Mouse (Mus musculus) stomach, postnatal 0 days (tissue): ENCODE measurements around the gene Frem1. TPM values are rescaled to one million over a fixed set of nuclear protein-coding genes. Genes with fewer than 3 reads are reported as not detected.
A peak's percentile ranks its signal among the peaks of the same experiment; 100 is the strongest.

Experiments used
- ATAC-seq: fragments of 200-750 bp; cut with Nextera tagmentation; 2 replicates; pipeline ENCODE4 v1.8.0; 2017; ENCODE audit not compliant: low FRiP score, low TSS enrichment
- DNase-seq: peaks from one replicate; pipeline ENCODE4 v3.0.0-alpha.2; 2016; ENCODE audit warnings: low spot score
- H3K27ac ChIP-seq: fragments of 300-500 bp; sonication (generic); replicated peaks from 2 replicates; pipeline ENCODE4 v1.5.1; 2014; ENCODE audit warnings: mild to moderate bottlenecking, control low read depth
- H3K27me3 ChIP-seq: fragments of 300-500 bp; sonication (generic); 2 replicates; pipeline ENCODE4 v1.6.1; 2014; ENCODE audit warnings: low read length; ENCODE audit not compliant: control insufficient read depth, insufficient read depth
- H3K36me3 ChIP-seq: fragments of 300-500 bp; sonication (generic); 2 replicates; pipeline ENCODE4 v1.6.1; 2014; ENCODE audit warnings: low read length, mixed read lengths; ENCODE audit not compliant: control insufficient read depth, insufficient read depth
- H3K4me1 ChIP-seq: fragments of 300-500 bp; sonication (generic); replicated peaks from 2 replicates; pipeline ENCODE4 v1.6.1; 2014; ENCODE audit warnings: antibody characterized with exemption; ENCODE audit not compliant: control insufficient read depth, insufficient read depth
- H3K4me2 ChIP-seq: fragments of 300-500 bp; sonication (generic); replicated peaks from 2 replicates; pipeline ENCODE4 v1.6.1; 2014; ENCODE audit warnings: low read depth, mild to moderate bottlenecking, control low read depth, moderate library complexity
- H3K4me3 ChIP-seq: fragments of 300-500 bp; sonication (generic); 2 replicates; pipeline ENCODE4 v1.5.1; 2014; ENCODE audit warnings: low read depth, low read length, control low read depth
- H3K9ac ChIP-seq: fragments of 300-500 bp; sonication (generic); 2 replicates; pipeline ENCODE4 v1.6.1; 2014; ENCODE audit warnings: mild to moderate bottlenecking, low read length, control low read depth, mixed read lengths
- H3K9me3 ChIP-seq: fragments of 300-500 bp; sonication (generic); 2 replicates; pipeline ENCODE4 v1.6.1; 2016; ENCODE audit warnings: low read length; ENCODE audit not compliant: control insufficient read depth
- CTCF ChIP-seq: IDR thresholded peaks from 2 replicates; pipeline ENCODE4 v1.5.1; 2016; ENCODE audit warnings: antibody characterized with exemption, low read depth, mild to moderate bottlenecking, moderate library complexity
- EP300 ChIP-seq: optimal IDR thresholded peaks from 2 replicates; pipeline ENCODE3; 2016; ENCODE audit warnings: antibody characterized with exemption
- WGBS: fragments of 180-500 bp; shearing (Covaris S2); extraction: QIAGEN DNeasy Blood & Tissue Kit; methylation state at CpG from one replicate; pipeline ENCODE4 v1.1.7; 2014; 5-methylcytosine and 5-hydroxymethylcytosine counted together
- polyA plus RNA-seq: library from polyadenylated mRNA; unstranded; fragments of >200 nt; fragmentation: Nextera tagmentation; extraction: Ambion mirVana; gene quantifications from 2 replicates; pipeline ENCODE4 v1.2.1, GENCODE M21; 2015

Gene Frem1
- polyA plus RNA-seq, 1 experiment from 2014 or later: 2.9 TPM

DNA sequence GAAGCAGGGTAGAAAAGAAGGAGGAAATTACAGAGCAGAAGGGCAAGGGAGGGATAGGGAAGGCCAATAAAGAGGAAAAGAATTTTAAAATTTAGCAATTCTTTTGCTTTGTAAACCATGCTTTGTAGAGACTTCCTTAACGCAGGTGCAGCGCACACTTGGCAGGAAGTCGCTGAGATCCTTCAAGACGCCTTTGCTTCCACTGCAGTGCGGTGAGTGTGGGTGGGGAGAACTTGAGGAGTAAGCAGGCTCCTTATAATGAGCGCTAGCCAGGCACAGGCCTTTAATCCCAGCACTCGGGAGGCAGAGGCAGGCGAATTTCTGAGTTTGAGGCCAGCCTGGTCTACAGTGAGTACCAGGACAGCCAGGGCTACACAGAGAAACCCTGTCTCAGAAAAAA, 1.1 kb upstream of the Frem1 start:
- no peaks in the 10 kb centered on the region for H3K9me3 ChIP-seq
- ATAC-seq (no peak), DNase-seq (no peak)
- H3K36me3 ChIP-seq: no peaks in the 10 kb centered on the region
- 83% methylated on average over 8 of the region's 8 CpGs for WGBS
- no peak overlapping the region for H3K27ac ChIP-seq
- H3K4me2 ChIP-seq: no peak overlapping the region
- no peak for TF ChIP-seq EP300
- no peak for TF ChIP-seq CTCF
- H3K4me1 ChIP-seq: no peaks in the 10 kb centered on the region; the same call in 1 of the 2 replicates
- H3K4me3 ChIP-seq: no peak overlapping the region
- no peaks in the 10 kb centered on the region for H3K27me3 ChIP-seq
- no peak overlapping the region for H3K9ac ChIP-seq

DNA sequence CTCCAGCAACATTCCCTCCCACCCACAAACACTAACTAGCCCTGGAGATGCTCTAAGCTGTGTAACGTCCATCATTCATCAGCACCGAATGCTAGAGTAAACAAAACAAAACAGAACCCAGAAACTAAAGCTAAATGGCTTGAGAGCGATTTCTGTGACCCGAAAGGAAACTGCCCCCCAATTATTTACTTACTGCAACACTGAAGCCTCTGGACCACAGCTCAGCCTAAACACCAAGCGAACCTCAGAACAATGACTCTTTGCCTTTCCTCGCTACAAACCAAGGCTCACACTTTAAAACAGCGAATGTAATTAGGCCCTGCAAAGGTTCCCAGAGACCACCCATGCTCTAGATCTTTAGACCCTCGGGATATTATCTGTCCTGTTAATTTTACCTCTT, 963 bp downstream of the Frem1 start:
- ATAC-seq (no peak), DNase-seq (no peak)
- TF ChIP-seq CTCF (no peak), EP300 (no peak)
- Histone ChIP-seq H3K4me3 (peak overlapping the region; percentile 53), H3K9ac (peak overlapping the region; percentile 59), H3K4me1 (no peaks in the 10 kb centered on the region; the same call in 1 of the 2 replicates), H3K4me2 (peak overlapping the region; percentile 54), H3K27me3 (no peaks in the 10 kb centered on the region), H3K27ac (peak overlapping the region; percentile 84), H3K9me3 (no peaks in the 10 kb centered on the region), H3K36me3 (no peaks in the 10 kb centered on the region)
- WGBS: 14% methylated on average over 8 of the region's 8 CpGs

DNA sequence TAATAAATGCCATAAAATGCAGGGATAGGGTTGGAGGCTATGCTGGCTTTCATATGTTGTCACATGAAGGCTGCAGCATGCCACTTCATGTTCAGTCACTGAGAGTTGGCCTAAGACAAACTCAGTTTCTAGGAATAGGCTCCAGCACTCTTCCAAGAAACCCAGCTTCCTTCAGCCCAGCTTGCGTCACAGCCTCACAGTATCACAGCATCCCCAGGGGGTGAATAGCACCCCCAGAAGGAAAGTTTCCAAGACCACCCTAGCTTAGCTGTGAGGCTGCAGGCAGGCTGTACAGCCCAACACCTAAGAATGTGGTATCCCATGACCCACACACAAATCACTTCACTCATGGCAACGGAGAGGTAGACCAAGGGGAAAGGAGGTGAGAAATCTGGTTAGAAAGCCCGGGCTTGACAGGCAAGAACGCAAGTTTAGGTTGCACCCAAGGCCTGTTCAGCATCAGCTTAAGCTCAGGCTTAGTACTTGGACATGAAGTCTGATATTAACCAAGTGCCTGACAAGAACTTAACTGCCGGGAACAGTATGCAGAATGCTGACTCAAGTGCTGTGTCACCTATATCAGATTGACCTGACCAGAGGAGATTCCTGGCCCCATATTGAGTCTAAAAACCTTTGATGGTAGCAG, 1.9 kb downstream of the Frem1 start:
- Histone ChIP-seq H3K4me3 (peak overlapping the region; percentile 53), H3K27me3 (no peaks in the 10 kb centered on the region), H3K4me2 (peak overlapping the region; percentile 54), H3K4me1 (no peaks in the 10 kb centered on the region; the same call in 1 of the 2 replicates), H3K9ac (peak overlapping the region; percentile 59; the same call in 1 of the 2 replicates), H3K27ac (peak overlapping the region; percentile 84), H3K9me3 (no peaks in the 10 kb centered on the region), H3K36me3 (no peaks in the 10 kb centered on the region)
- WGBS: 35% methylated on average over 5 of the region's 5 CpGs
- no peak for DNase-seq
- TF ChIP-seq CTCF (no peak), EP300 (no peak)
- ATAC-seq: peak; percentile 56; the same call in 1 of the 2 replicates

DNA sequence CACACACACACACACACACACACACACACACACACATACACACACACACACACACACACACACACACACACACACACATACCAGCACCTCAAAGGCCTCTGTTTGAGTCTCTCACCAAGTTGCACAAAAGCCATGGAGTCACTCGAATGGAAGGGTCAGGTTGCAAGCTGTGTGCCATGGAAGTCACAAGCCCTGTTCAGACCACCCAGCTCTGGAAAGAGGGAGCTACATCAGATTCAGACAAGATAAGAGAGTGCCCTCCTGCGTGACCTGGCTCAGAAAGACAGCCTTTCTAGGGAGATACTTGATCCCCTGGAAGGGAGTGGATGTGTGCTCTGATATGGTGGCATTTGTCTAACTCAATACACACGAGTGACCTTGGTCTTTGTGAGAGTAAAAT, 2.9 kb downstream of the Frem1 start:
- DNase-seq: no peak
- no peaks in the 10 kb centered on the region; the same call in 1 of the 2 replicates for H3K4me1 ChIP-seq
- WGBS: 46% methylated on average over 3 of the region's 3 CpGs
- H3K9me3 ChIP-seq: no peaks in the 10 kb centered on the region
- H3K27ac ChIP-seq: no peak overlapping the region
- no peaks in the 10 kb centered on the region for H3K36me3 ChIP-seq
- H3K27me3 ChIP-seq: no peaks in the 10 kb centered on the region
- H3K4me3 ChIP-seq: peak overlapping the region; percentile 53
- H3K4me2 ChIP-seq: peak overlapping the region; percentile 41; the same call in 1 of the 2 replicates
- H3K9ac ChIP-seq: no peak overlapping the region
- TF ChIP-seq CTCF (no peak), EP300 (no peak)
- no peak for ATAC-seq

DNA sequence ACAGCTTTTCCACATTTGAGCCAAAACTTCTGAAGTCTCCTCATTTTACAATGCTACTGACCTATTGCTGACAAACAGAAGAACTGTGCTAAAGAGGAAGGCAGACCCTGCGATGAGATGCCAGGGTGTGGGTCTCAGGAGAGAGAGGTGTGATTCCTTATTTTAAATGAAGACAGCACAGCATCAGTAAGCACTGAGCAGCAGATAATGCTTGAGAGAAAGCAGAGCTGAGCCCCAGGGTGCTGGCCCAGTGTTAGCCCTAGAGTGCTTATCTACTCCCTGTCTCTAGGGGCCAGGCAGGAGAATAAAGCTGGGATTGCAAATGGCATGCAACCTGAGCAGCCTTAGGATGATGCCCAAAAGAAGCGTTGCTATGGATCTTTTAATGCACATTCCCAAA, 3.6 kb downstream of the Frem1 start:
- no peak for ATAC-seq
- H3K9me3 ChIP-seq: no peaks in the 10 kb centered on the region
- H3K4me3 ChIP-seq: no peak overlapping the region
- H3K4me1 ChIP-seq: no peaks in the 10 kb centered on the region; the same call in 1 of the 2 replicates
- H3K9ac ChIP-seq: 0 out of 2 replicates have a peak overlapping the region, but pooled peaks have one; percentile 13
- H3K4me2 ChIP-seq: peak overlapping the region; percentile 12; the same call in 1 of the 2 replicates
- 19% methylated on average over 2 of the region's 2 CpGs for WGBS
- no peaks in the 10 kb centered on the region for H3K27me3 ChIP-seq
- no peak for DNase-seq
- no peak overlapping the region for H3K27ac ChIP-seq
- H3K36me3 ChIP-seq: no peaks in the 10 kb centered on the region
- TF ChIP-seq CTCF (no peak), EP300 (no peak)

DNA sequence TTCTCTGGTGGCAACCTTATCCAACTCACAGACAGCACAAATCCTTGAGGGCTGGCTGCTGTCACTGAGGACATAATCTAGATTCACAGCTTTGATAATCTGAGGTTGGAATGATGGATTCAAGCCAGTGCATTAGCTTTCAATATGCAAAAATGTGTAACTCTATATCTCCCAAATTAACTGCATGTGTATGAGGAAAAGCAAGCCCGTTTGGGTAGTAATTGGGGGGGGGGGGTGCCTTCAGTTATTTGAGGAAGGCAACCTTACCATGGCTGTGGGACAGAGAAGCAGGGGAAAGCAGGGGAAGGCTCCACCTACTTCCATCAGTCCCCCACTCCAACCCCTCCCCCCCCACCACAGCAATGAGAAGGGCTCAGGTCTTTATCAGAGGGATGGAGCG, 5.3 kb downstream of the Frem1 start:
- no peaks in the 10 kb centered on the region; the same call in 1 of the 2 replicates for H3K4me1 ChIP-seq
- no peaks in the 10 kb centered on the region for H3K27me3 ChIP-seq
- no peak overlapping the region for H3K4me3 ChIP-seq
- H3K9ac ChIP-seq: no peak overlapping the region
- no peak overlapping the region for H3K4me2 ChIP-seq
- TF ChIP-seq CTCF (no peak), EP300 (no peak)
- WGBS: 53% methylated on average over 2 of the region's 2 CpGs
- no peak for DNase-seq
- H3K27ac ChIP-seq: no peak overlapping the region
- H3K9me3 ChIP-seq: no peaks in the 10 kb centered on the region
- ATAC-seq: no peak
- no peaks in the 10 kb centered on the region for H3K36me3 ChIP-seq
